Mouse (Mus musculus) cerebellum, adult (tissue): ENCODE measurements around the gene Lelp1.

Experiments used
- ATAC-seq: cut with Nextera tagmentation; 2 replicates; pipeline ENCODE4 v1.9.2; 2017; ENCODE audit warnings: mild to moderate bottlenecking, moderate library complexity, mixed read lengths; ENCODE audit not compliant: insufficient number of reproducible peaks, low FRiP score, low TSS enrichment

Lelp1 gene

GRCm38 (mm10) chr3:92142644-92143043 lies at the start of gene Lelp1:
Gene Lelp1 (minus strand): TSS chr3:92142744.
- ATAC-seq = no peak

- no peak for ATAC-seq
Observed at GRCm38 (mm10) chr3:92176880-92177279, 34.3 kb upstream of the Lelp1 start.

GRCm38 (mm10) chr3:92169847-92170246 lies 27.3 kb upstream of the Lelp1 start:
- no peak for ATAC-seq

GRCm38 (mm10) chr3:92153322-92153721 lies 10.8 kb upstream of the Lelp1 start:
- ATAC-seq = no peak

- ATAC-seq = peak; percentile 75
Observed at GRCm38 (mm10) chr3:92150631-92151277, 8.2 kb upstream of the Lelp1 start.

- no peak for ATAC-seq
Observed at GRCm38 (mm10) chr3:92147913-92148312, 5.4 kb upstream of the Lelp1 start.

- no peak for ATAC-seq
Observed at GRCm38 (mm10) chr3:92147420-92147819, 4.9 kb upstream of the Lelp1 start.

- no peak for ATAC-seq
Observed at GRCm38 (mm10) chr3:92123847-92124246, 18.7 kb downstream of the Lelp1 start, which contains the start of gene Prr9. Gene Prr9 (minus strand): TSS chr3:92123947.

GRCm38 (mm10) chr3:92120902-92121301 lies 21.6 kb downstream of the Lelp1 start:
- no peak for ATAC-seq

- ATAC-seq = no peak
Observed at GRCm38 (mm10) chr3:92117930-92118329, 24.6 kb downstream of the Lelp1 start.

GRCm38 (mm10) chr3:92111526-92111925 lies 31.0 kb downstream of the Lelp1 start:
- no peak for ATAC-seq

GRCm38 (mm10) chr3:92110790-92111189 lies 31.8 kb downstream of the Lelp1 start:
- no peak for ATAC-seq

- ATAC-seq = no peak
Observed at GRCm38 (mm10) chr3:92106582-92106981, 36.0 kb downstream of the Lelp1 start.
